Mouse (Mus musculus) hindbrain, embryonic 11.5 days (tissue): ENCODE measurements around the gene Psma6. TPM values are rescaled to one million over a fixed set of nuclear protein-coding genes. Genes with fewer than 3 reads are reported as not detected.

Experiments used
- ATAC-seq: fragments of 200-750 bp; cut with Nextera tagmentation; 2 replicates; pipeline ENCODE4 v1.8.0; 2017; ENCODE audit warnings: mild to moderate bottlenecking, moderate TSS enrichment, moderate library complexity; ENCODE audit not compliant: low FRiP score
- DNase-seq: peaks from one replicate; pipeline ENCODE4 v3.0.0-alpha.2; 2015; ENCODE audit warnings: low spot score
- H3K27ac ChIP-seq: fragments of 300-500 bp; sonication (generic); 2 replicates; pipeline ENCODE4 v1.5.1; 2014; ENCODE audit warnings: mild to moderate bottlenecking, low read depth, low read length
- H3K27me3 ChIP-seq: fragments of 300-500 bp; sonication (generic); 2 replicates; pipeline ENCODE4 v1.6.1; 2014; ENCODE audit warnings: mild to moderate bottlenecking, low read length, moderate library complexity, mixed read lengths; ENCODE audit not compliant: control insufficient read depth, insufficient read depth
- H3K36me3 ChIP-seq: fragments of 300-500 bp; sonication (generic); 2 replicates; pipeline ENCODE4 v1.6.1; 2014; ENCODE audit warnings: mild to moderate bottlenecking, low read length, moderate library complexity, mixed read lengths; ENCODE audit not compliant: control insufficient read depth, insufficient read depth
- H3K4me1 ChIP-seq: fragments of 300-500 bp; sonication (generic); replicated peaks from 2 replicates; pipeline ENCODE4 v1.6.1; 2014; ENCODE audit warnings: low read length, mixed read lengths; ENCODE audit not compliant: control insufficient read depth, insufficient read depth
- H3K4me2 ChIP-seq: fragments of 300-500 bp; sonication (generic); replicated peaks from 2 replicates; pipeline ENCODE4 v1.6.1; 2014; ENCODE audit warnings: mild to moderate bottlenecking, low read depth, low read length
- H3K4me3 ChIP-seq: fragments of 300-500 bp; sonication (generic); 2 replicates; pipeline ENCODE4 v1.5.1; 2014; ENCODE audit warnings: low read depth, low read length
- H3K9ac ChIP-seq: fragments of 300-500 bp; sonication (generic); 2 replicates; pipeline ENCODE4 v1.6.1; 2014; ENCODE audit warnings: low read depth, low read length
- H3K9me3 ChIP-seq: fragments of 300-500 bp; sonication (generic); 2 replicates; pipeline ENCODE4 v1.6.1; 2016; ENCODE audit warnings: low read length; ENCODE audit not compliant: control insufficient read depth
- WGBS: fragments of 180-500 bp; shearing (Covaris S2); extraction: QIAGEN DNeasy Blood & Tissue Kit; methylation state at CpG from one replicate; pipeline ENCODE4 v1.1.7; 2014; 5-methylcytosine and 5-hydroxymethylcytosine counted together
- polyA plus RNA-seq: library from polyadenylated mRNA; unstranded; fragments of >200 nt; fragmentation: Nextera tagmentation; extraction: Ambion mirVana; gene quantifications from 2 replicates; pipeline ENCODE4 v1.2.1, GENCODE M21; 2014

The Psma6 gene
- polyA plus RNA-seq, 1 experiment from 2014 or later, result 503 TPM

GRCm38 (mm10) chr12:55440416-55440815 is 56.4 kb downstream of the Psma6 start:
- no peak overlapping the region for H3K4me3 ChIP-seq
- no peaks in the 10 kb centered on the region for H3K27me3 ChIP-seq
- 82% methylated on average over 5 of the region's 5 CpGs for WGBS
- H3K9me3 ChIP-seq, result no peaks in the 10 kb centered on the region
- no peak for DNase-seq
- no peak overlapping the region for H3K9ac ChIP-seq
- no peak for ATAC-seq
- 0 out of 2 replicates have a peak, but pooled peaks cover 2% of the 10 kb centered on the region for H3K4me1 ChIP-seq
- H3K36me3 ChIP-seq, result no peaks in the 10 kb centered on the region
- H3K27ac ChIP-seq, result no peak overlapping the region
- no peak overlapping the region for H3K4me2 ChIP-seq

GRCm38 (mm10) chr12:55442245-55442644 is 58.2 kb downstream of the Psma6 start:
- H3K4me2 ChIP-seq, result no peak overlapping the region
- WGBS, result 88% methylated on average over 1 of the region's 1 CpGs
- H3K4me3 ChIP-seq, result no peak overlapping the region
- no peak for DNase-seq
- H3K9me3 ChIP-seq, result no peaks in the 10 kb centered on the region
- H3K36me3 ChIP-seq, result no peaks in the 10 kb centered on the region
- H3K27me3 ChIP-seq, result no peaks in the 10 kb centered on the region
- no peak overlapping the region for H3K27ac ChIP-seq
- H3K4me1 ChIP-seq, result peaks cover 2% of the 10 kb centered on the region; the same call in 1 of the 2 replicates
- no peak overlapping the region for H3K9ac ChIP-seq
- ATAC-seq, result no peak

DNA sequence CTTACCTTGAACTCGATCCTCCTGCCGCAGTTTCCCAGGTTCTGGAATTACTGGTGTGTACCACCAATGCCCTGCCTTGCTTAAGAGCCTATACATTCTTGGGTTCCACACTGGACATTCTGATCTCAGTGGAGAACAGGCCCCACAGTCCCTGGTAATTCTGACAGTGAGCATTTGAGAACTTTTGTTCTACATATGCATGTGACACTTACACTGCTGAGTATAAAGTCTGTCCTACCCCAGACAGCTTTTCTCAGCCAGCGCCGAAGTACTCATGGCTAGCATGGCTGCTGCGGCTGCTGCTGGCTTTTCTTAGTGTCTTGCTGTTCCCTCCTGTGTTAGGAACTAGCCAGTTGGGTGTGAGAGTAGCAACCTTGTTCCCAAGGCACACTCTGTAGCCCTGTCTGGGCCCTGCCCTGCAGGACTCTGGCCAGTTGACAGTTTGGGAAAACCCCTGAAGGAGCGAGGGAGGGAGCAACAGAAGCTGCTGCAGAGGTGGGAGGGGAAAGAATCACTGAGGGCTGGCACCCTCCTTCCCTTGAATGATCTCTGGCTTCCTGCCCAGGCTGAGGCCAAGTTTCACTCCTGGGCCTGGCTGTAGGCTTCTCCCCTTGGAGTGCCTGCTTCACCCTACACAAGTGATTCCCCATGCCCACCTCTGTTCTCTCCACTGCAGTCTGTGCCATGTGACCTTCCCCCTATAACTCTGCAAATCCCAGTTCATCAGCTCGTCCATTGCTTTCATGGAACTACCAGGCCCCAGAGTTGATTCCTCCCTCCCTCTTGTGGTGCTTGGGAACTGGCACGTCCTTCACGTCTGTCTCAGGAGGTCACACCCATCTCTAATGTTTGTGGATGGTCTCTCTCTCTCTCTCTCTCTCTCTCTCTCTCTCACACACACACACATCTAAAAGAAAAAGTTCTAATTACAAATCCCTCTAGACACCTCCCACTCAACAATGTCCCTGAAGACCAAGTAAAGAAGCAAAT is 59.1 kb downstream of the Psma6 start:
- ATAC-seq (no peak), DNase-seq (no peak)
- no peak overlapping the region for H3K4me2 ChIP-seq
- no peaks in the 10 kb centered on the region for H3K36me3 ChIP-seq
- H3K4me1 ChIP-seq, result peaks cover 2% of the 10 kb centered on the region; the same call in 1 of the 2 replicates
- no peak overlapping the region for H3K4me3 ChIP-seq
- no peak overlapping the region for H3K27ac ChIP-seq
- WGBS, result 71% methylated on average over 9 of the region's 9 CpGs
- H3K27me3 ChIP-seq, result no peaks in the 10 kb centered on the region
- no peak overlapping the region for H3K9ac ChIP-seq
- no peaks in the 10 kb centered on the region for H3K9me3 ChIP-seq

GRCm38 (mm10) chr12:55444031-55444451 is 60.0 kb downstream of the Psma6 start:
- WGBS, result 74% methylated on average over 4 of the region's 4 CpGs
- no peaks in the 10 kb centered on the region for H3K36me3 ChIP-seq
- H3K4me2 ChIP-seq, result no peak overlapping the region

GRCm38 (mm10) chr12:55445583-55445982 is 61.6 kb downstream of the Psma6 start:
- Histone ChIP-seq H3K4me1 (no peaks in the 10 kb centered on the region; the same call in 1 of the 2 replicates), H3K9ac (no peak overlapping the region), H3K27ac (no peak overlapping the region), H3K36me3 (no peaks in the 10 kb centered on the region), H3K27me3 (no peaks in the 10 kb centered on the region), H3K4me2 (no peak overlapping the region), H3K4me3 (no peak overlapping the region), H3K9me3 (no peaks in the 10 kb centered on the region)
- DNase-seq (no peak), ATAC-seq (no peak)
- 88% methylated on average over 4 of the region's 4 CpGs for WGBS

More at GRCm38 (mm10) chr12:55444031-55444451, 60.0 kb downstream of the Psma6 start:
- no peak overlapping the region for H3K9ac ChIP-seq
- H3K4me3 ChIP-seq, result no peak overlapping the region
- H3K9me3 ChIP-seq, result no peaks in the 10 kb centered on the region
- H3K27ac ChIP-seq, result no peak overlapping the region
- no peaks in the 10 kb centered on the region; the same call in 1 of the 2 replicates for H3K4me1 ChIP-seq
- H3K27me3 ChIP-seq, result no peaks in the 10 kb centered on the region
- ATAC-seq (no peak), DNase-seq (no peak)

DNA sequence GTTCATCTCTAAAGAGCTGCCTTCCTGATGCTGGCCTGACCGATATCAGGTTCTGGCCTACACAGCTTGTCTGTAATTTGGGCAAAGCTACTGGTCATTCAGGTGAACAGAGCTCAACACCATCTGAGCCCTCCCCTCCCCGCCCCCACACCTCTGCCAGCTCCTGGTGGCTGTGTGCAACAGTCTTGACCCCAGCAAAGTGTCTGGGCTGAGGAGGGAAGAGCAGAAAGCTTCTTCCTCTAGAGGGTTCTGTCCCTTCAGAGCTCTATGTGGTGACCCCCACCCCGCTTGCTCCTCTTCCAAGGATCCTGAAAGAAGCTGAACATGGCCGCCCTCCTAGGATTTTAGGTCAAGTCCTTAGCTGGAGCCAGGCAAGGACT is 62.3 kb downstream of the Psma6 start:
- Histone ChIP-seq H3K36me3 (no peaks in the 10 kb centered on the region), H3K9me3 (no peaks in the 10 kb centered on the region), H3K4me1 (no peaks in the 10 kb centered on the region; the same call in 1 of the 2 replicates), H3K27ac (peak overlapping the region; percentile 59), H3K4me3 (no peak overlapping the region), H3K4me2 (no peak overlapping the region), H3K9ac (0 out of 2 replicates have a peak overlapping the region, but pooled peaks have one; percentile 20), H3K27me3 (no peaks in the 10 kb centered on the region)
- WGBS, result 75% methylated on average over 4 of the region's 4 CpGs
- no peak for DNase-seq
- ATAC-seq, result peak; percentile 33; the same call in 1 of the 2 replicates

- H3K4me1 ChIP-seq, result no peaks in the 10 kb centered on the region; the same call in 1 of the 2 replicates
- DNase-seq, result peak; percentile 62
- H3K4me2 ChIP-seq, result no peak overlapping the region
- H3K9ac ChIP-seq, result no peak overlapping the region
- peak; percentile 89 for ATAC-seq
- H3K4me3 ChIP-seq, result no peak overlapping the region
- 29% methylated on average over 13 of the region's 13 CpGs for WGBS
- H3K9me3 ChIP-seq, result no peaks in the 10 kb centered on the region
- no peaks in the 10 kb centered on the region for H3K36me3 ChIP-seq
- no peaks in the 10 kb centered on the region for H3K27me3 ChIP-seq
- peak overlapping the region; percentile 59 for H3K27ac ChIP-seq
Observed at GRCm38 (mm10) chr12:55446746-55447395, 62.8 kb downstream of the Psma6 start.

- Histone ChIP-seq H3K9ac (no peak overlapping the region), H3K4me2 (no peak overlapping the region), H3K4me3 (no peak overlapping the region), H3K4me1 (no peaks in the 10 kb centered on the region; the same call in 1 of the 2 replicates), H3K27ac (0 out of 2 replicates have a peak overlapping the region, but pooled peaks have one; percentile 59), H3K9me3 (no peaks in the 10 kb centered on the region), H3K27me3 (no peaks in the 10 kb centered on the region), H3K36me3 (no peaks in the 10 kb centered on the region)
- no peak for DNase-seq
- ATAC-seq, result no peak
- 75% methylated on average over 11 of the region's 11 CpGs for whole genome bisulfite sequencing
Observed at GRCm38 (mm10) chr12:55447396-55447760, 63.4 kb downstream of the Psma6 start.
